Mouse (Mus musculus): ENCODE measurements at regions not wholly inside any gene's neighbourhood (a gene's known extent, or its start where the extent isn't known, plus 50 kb on each side); places are given as distances from the start of the nearest gene placed in this dataset.

GRCm38 (mm10) chr17:65000626-65001135 lies 164.8 kb upstream of the 4930583I09Rik start:
- Histone ChIP-seq H3K9ac (no peak overlapping the region), H3K27me3 (no peaks in the 10 kb centered on the region), H3K4me1 (no peaks in the 10 kb centered on the region), H3K9me3 (no peaks in the 10 kb centered on the region), H3K36me3 (no peaks in the 10 kb centered on the region), H3K4me3 (no peak overlapping the region), H3K27ac (no peak overlapping the region), H3K4me2 (no peak overlapping the region)
- ATAC-seq (ENCODE audit: borderline replicate concordance, extremely low read depth, low FRiP score, low TSS enrichment) = no peak
- WGBS = 66% methylated on average over 5 of the region's 5 CpGs

GRCm38 (mm10) chr17:64994483-64994882 lies 158.6 kb upstream of the 4930583I09Rik start:
- no peak for ATAC-seq (ENCODE audit: borderline replicate concordance, extremely low read depth, low FRiP score, low TSS enrichment)
- Histone ChIP-seq H3K4me1 (no peaks in the 10 kb centered on the region), H3K4me3 (no peak overlapping the region), H3K9ac (no peak overlapping the region), H3K27me3 (no peaks in the 10 kb centered on the region), H3K36me3 (no peaks in the 10 kb centered on the region), H3K27ac (no peak overlapping the region), H3K4me2 (no peak overlapping the region), H3K9me3 (no peaks in the 10 kb centered on the region)
- WGBS = 83% methylated on average over 10 of the region's 10 CpGs

DNA sequence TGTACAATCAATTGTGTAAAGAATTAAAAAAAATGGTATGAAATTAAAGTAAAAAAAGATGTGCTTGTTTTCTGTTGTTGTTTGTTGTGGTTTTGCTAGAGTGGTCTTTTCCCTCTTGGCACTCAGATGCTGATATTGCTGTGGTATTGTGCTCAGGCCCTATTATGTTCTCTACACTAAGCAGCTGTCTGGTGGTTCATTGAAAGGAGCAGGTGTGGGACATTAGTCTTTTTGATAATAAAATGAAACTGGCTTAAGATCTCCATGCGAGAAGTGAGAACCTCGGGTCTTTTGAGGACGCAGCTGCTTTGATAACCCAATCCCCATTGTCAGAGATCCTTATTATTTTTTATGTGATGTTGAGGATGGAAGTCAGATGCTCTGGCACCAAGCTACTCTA lies 155.4 kb upstream of the 4930583I09Rik start:
- H3K9me3 ChIP-seq = no peaks in the 10 kb centered on the region
- no peak overlapping the region for H3K4me2 ChIP-seq
- no peak for ATAC-seq (ENCODE audit: borderline replicate concordance, extremely low read depth, low FRiP score, low TSS enrichment)
- H3K9ac ChIP-seq = no peak overlapping the region
- no peaks in the 10 kb centered on the region for H3K4me1 ChIP-seq
- no peak overlapping the region for H3K4me3 ChIP-seq
- no peaks in the 10 kb centered on the region for H3K36me3 ChIP-seq
- WGBS = 81% methylated on average over 3 of the region's 3 CpGs
- H3K27me3 ChIP-seq = no peaks in the 10 kb centered on the region
- no peak overlapping the region for H3K27ac ChIP-seq

DNA sequence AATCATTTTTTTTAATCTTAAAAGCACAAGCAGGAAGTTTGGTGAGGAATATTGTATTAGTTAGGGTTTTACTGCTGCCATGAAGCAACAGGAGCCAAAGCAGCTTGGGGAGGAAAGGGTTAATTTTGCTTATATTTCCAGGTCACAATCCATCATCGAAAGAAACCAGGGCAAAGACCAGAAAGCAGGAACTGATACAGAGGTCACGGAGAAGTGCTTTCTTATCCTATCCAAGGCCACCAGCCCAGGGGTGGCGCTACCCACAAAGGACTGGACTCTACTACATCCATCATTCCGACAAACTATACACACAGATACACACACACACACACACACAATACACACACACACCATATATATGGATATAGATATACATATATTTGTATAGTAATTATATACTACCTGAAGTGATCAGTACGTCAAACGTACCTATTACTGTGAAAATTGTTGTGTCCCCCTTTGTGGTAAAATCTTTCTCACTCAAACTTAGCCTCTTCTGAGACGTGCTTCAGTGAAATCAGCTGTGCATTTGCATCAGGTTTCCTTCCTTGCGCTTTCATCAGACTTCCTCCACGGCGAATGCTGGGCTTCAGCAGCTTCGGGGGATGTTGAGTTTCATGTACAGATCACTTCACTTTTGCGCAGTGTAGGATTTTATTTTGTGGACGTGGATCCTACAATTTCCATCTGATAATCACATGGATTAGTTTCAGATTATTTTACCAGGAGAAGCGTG lies 148.6 kb upstream of the 4930583I09Rik start:
- H3K9me3 ChIP-seq = no peaks in the 10 kb centered on the region
- H3K36me3 ChIP-seq = no peaks in the 10 kb centered on the region
- H3K27ac ChIP-seq = no peak overlapping the region
- no peak overlapping the region for H3K9ac ChIP-seq
- H3K4me1 ChIP-seq = no peaks in the 10 kb centered on the region
- no peak overlapping the region for H3K4me3 ChIP-seq
- no peak for ATAC-seq (ENCODE audit: borderline replicate concordance, extremely low read depth, low FRiP score, low TSS enrichment)
- WGBS = 43% methylated on average over 14 of the region's 14 CpGs
- no peaks in the 10 kb centered on the region for H3K27me3 ChIP-seq
- H3K4me2 ChIP-seq = no peak overlapping the region

GRCm38 (mm10) chr17:64983480-64983879 lies 147.6 kb upstream of the 4930583I09Rik start:
- H3K9me3 ChIP-seq = no peaks in the 10 kb centered on the region
- H3K27ac ChIP-seq = no peak overlapping the region
- H3K4me2 ChIP-seq = no peak overlapping the region
- no peak overlapping the region for H3K9ac ChIP-seq
- H3K4me3 ChIP-seq = no peak overlapping the region
- H3K36me3 ChIP-seq = no peaks in the 10 kb centered on the region
- no peaks in the 10 kb centered on the region for H3K4me1 ChIP-seq
- H3K27me3 ChIP-seq = no peaks in the 10 kb centered on the region
- ATAC-seq (ENCODE audit: borderline replicate concordance, extremely low read depth, low FRiP score, low TSS enrichment) = no peak
- 79% methylated on average over 2 of the region's 2 CpGs for WGBS

DNA sequence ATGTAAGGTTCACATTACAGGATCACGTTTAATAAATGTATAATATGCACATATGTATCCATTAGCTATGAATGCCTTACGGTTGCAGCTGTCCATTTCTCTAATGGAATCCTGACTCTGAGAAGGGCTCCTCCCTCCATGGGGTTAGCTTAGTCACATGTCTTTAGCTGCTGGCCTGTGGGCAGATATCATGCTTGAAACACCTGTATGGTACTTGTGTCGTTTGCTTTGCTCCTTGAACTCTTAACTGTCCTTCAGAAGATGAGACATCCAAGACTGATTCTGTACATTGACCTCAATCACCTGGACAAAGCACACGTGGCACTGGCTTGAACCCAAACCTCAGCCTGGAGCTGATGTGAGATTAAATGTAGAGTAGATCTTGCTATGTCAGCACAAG lies 128.3 kb upstream of the 4930583I09Rik start:
- H3K27me3 ChIP-seq = no peaks in the 10 kb centered on the region
- no peaks in the 10 kb centered on the region for H3K4me1 ChIP-seq
- no peaks in the 10 kb centered on the region for H3K9me3 ChIP-seq
- no peak overlapping the region for H3K9ac ChIP-seq
- ATAC-seq (ENCODE audit: borderline replicate concordance, extremely low read depth, low FRiP score, low TSS enrichment) = no peak
- no peak overlapping the region for H3K4me3 ChIP-seq
- no peak overlapping the region for H3K4me2 ChIP-seq
- H3K27ac ChIP-seq = no peak overlapping the region
- H3K36me3 ChIP-seq = no peaks in the 10 kb centered on the region
- 69% methylated on average over 4 of the region's 4 CpGs for WGBS

DNA sequence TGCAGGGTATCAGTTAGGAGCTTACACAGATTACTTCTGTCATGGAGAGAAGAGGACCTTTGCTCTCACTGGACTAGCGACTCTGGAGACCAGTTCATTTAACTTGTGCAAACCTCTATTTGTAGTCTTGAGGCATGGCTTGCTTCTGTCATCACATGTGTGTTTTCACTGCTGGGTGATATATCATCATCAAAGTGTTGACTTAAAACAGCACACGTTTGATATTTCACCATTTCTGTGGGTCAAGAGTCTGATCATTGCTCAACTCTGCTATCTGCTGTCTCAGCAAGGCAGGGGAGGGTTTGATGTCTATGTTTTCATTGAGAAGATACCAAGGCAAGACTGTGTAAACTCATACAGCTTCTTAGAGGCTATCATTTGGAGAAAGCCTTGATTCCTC lies 126.0 kb upstream of the 4930583I09Rik start:
- Histone ChIP-seq H3K36me3 (no peaks in the 10 kb centered on the region), H3K9ac (no peak overlapping the region), H3K27ac (no peak overlapping the region), H3K27me3 (no peaks in the 10 kb centered on the region), H3K9me3 (no peaks in the 10 kb centered on the region), H3K4me1 (no peaks in the 10 kb centered on the region), H3K4me2 (no peak overlapping the region), H3K4me3 (no peak overlapping the region)
- 30% methylated on average over 2 of the region's 2 CpGs for WGBS
- ATAC-seq (ENCODE audit: borderline replicate concordance, extremely low read depth, low FRiP score, low TSS enrichment) = no peak

GRCm38 (mm10) chr17:64957495-64957894 lies 121.6 kb upstream of the 4930583I09Rik start:
- Histone ChIP-seq H3K9me3 (no peaks in the 10 kb centered on the region), H3K27ac (no peak overlapping the region), H3K9ac (no peak overlapping the region), H3K4me3 (no peak overlapping the region), H3K4me2 (no peak overlapping the region), H3K4me1 (no peaks in the 10 kb centered on the region), H3K36me3 (no peaks in the 10 kb centered on the region), H3K27me3 (no peaks in the 10 kb centered on the region)
- no peak for ATAC-seq (ENCODE audit: borderline replicate concordance, extremely low read depth, low FRiP score, low TSS enrichment)
- 53% methylated on average over 9 of the region's 9 CpGs for WGBS

GRCm38 (mm10) chr17:64956506-64956905 lies 120.6 kb upstream of the 4930583I09Rik start:
- Histone ChIP-seq H3K4me2 (no peak overlapping the region), H3K27me3 (no peaks in the 10 kb centered on the region), H3K36me3 (no peaks in the 10 kb centered on the region), H3K9ac (no peak overlapping the region), H3K4me3 (no peak overlapping the region), H3K4me1 (no peaks in the 10 kb centered on the region), H3K9me3 (no peaks in the 10 kb centered on the region), H3K27ac (no peak overlapping the region)
- no peak for ATAC-seq (ENCODE audit: borderline replicate concordance, extremely low read depth, low FRiP score, low TSS enrichment)
- 78% methylated on average over 7 of the region's 7 CpGs for whole genome bisulfite sequencing

DNA sequence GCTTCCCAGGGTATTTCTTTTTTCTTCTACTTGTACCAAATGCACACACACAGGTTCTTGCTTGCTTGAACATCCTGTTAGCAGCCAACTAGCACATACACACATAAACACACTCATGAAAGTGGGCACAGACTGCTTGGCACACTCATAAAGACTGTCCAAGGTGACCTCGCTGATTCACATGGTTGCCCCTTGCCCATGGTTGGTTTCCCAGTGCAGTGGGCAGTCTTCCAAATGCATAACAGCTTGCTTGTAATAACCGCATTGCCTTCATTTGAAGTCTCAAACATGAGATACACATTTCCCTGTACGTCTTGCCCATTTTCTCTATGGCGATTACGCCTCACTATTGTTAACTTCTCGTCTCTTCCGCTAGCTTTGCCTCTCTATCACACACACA lies 117.4 kb upstream of the 4930583I09Rik start:
- H3K4me1 ChIP-seq = no peaks in the 10 kb centered on the region
- H3K27ac ChIP-seq = no peak overlapping the region
- no peaks in the 10 kb centered on the region for H3K36me3 ChIP-seq
- no peak for ATAC-seq (ENCODE audit: borderline replicate concordance, extremely low read depth, low FRiP score, low TSS enrichment)
- H3K4me2 ChIP-seq = no peak overlapping the region
- H3K9ac ChIP-seq = no peak overlapping the region
- H3K9me3 ChIP-seq = no peaks in the 10 kb centered on the region
- H3K27me3 ChIP-seq = no peaks in the 10 kb centered on the region
- WGBS = 95% methylated on average over 7 of the region's 7 CpGs
- no peak overlapping the region for H3K4me3 ChIP-seq

- Histone ChIP-seq H3K4me2 (no peak overlapping the region), H3K4me3 (no peak overlapping the region), H3K36me3 (no peaks in the 10 kb centered on the region), H3K27ac (no peak overlapping the region), H3K9ac (no peak overlapping the region), H3K27me3 (no peaks in the 10 kb centered on the region), H3K9me3 (no peaks in the 10 kb centered on the region), H3K4me1 (no peaks in the 10 kb centered on the region)
- 57% methylated on average over 1 of the region's 1 CpGs for WGBS
- no peak for ATAC-seq (ENCODE audit: borderline replicate concordance, extremely low read depth, low FRiP score, low TSS enrichment)
Measured at GRCm38 (mm10) chr17:64951625-64951940, 115.7 kb upstream of the 4930583I09Rik start.

GRCm38 (mm10) chr17:64950802-64951624 lies 115.1 kb upstream of the 4930583I09Rik start:
- Histone ChIP-seq H3K27ac (no peak overlapping the region), H3K4me1 (no peaks in the 10 kb centered on the region), H3K4me3 (no peak overlapping the region), H3K9ac (no peak overlapping the region), H3K9me3 (no peaks in the 10 kb centered on the region), H3K27me3 (no peaks in the 10 kb centered on the region), H3K36me3 (no peaks in the 10 kb centered on the region), H3K4me2 (no peak overlapping the region)
- ATAC-seq (ENCODE audit: borderline replicate concordance, extremely low read depth, low FRiP score, low TSS enrichment) = no peak
- 54% methylated on average over 6 of the region's 6 CpGs for WGBS

Measured in lung, embryonic 15.5 days (tissue).